ENCODE assay signal across 9 mouse cellular contexts in the genomic region with DNA sequence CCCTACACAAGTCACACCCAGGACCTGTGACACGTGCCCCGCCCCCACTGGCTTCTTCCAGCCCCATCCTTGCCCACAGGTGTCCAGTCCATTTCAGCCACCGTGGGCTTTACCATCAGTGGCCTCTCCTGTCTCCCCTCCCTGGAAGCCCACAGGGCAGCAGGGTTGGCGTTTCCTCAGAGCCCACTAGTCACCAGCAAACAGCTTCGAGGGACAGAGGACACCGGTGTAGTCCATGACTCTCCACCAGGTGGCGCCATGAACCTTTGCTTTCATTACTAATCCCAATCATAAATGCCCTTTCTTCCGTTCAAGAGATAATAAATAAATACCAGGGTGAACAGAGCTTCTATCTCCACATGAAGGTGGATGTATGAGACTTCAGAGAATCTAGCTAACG. TPM values are rescaled to one million over a fixed set of nuclear protein-coding genes. Genes with fewer than 3 reads are reported as not detected.
DNase-seq lines count a peak whose midpoint lies in the region; ATAC-seq lines count a peak whose summit lies in the region.
"Had no signal": no experiment of that assay in that cellular context is flagged by ENCODE, and none has a peak within 500 bp of the region (broad histone marks: within the 10 kb centered on the region; RNA-seq: fewer than 3 reads in every experiment).

No protein-coding gene starts in this region.

- DNase-seq in gastrocnemius, adult 18-20 months (ENCODE audit: low spot score) = peak; percentile 75
- no peak for DNase-seq in gastrocnemius, postnatal 25 days
- DNase-seq in adrenal gland, postnatal 14 days = peak; percentile 85
- peak; percentile 74 for DNase-seq in embryo, embryonic 11 days
- peak; percentile 84 for DNase-seq in heart, postnatal 4 days
- peak; percentile 63 to 75 for DNase-seq in layer of hippocampus, postnatal 36 days
- peak; percentile 41 to 82 for DNase-seq in spleen, postnatal 4 days (ENCODE audit: low spot score in 2 of 2)

- no peaks in the 10 kb centered on the region for H3K4me1 ChIP-seq in midbrain, embryonic 13.5 days (replicated peaks)

- no peak overlapping the region for H3K4me2 ChIP-seq in midbrain, embryonic 13.5 days (replicated peaks)

- H3K36me3 ChIP-seq in midbrain, embryonic 13.5 days = no peaks in the 10 kb centered on the region

- 0 out of 2 replicates have a peak, but pooled peaks have one; percentile 21 for ATAC-seq in midbrain, embryonic 13.5 days

- H3K9me3 ChIP-seq in midbrain, embryonic 13.5 days = no peaks in the 10 kb centered on the region

- H3K9ac ChIP-seq in midbrain, embryonic 13.5 days (replicated peaks) = no peak overlapping the region

- H3K27me3 ChIP-seq in midbrain, embryonic 13.5 days = peaks cover 26% of the 10 kb centered on the region
- H3K27me3 ChIP-seq: CH12.LX had no signal

- no peak overlapping the region for H3K27ac ChIP-seq in midbrain, embryonic 13.5 days

- 24% methylated on average over 9 of the region's 9 CpGs for WGBS in midbrain, embryonic 13.5 days

- no peak overlapping the region for H3K4me3 ChIP-seq in midbrain, embryonic 13.5 days (replicated peaks)

RNA-seq across cellular contexts. Expression of gene Myo18b, which starts 25.4 kb away (rescaled TPM):
- total RNA-seq in gastrocnemius, adult 18-20 months (2021) = 100 to 1,000 TPM; 309 to 349 TPM
- 100 to 1,000 TPM; 437 to 535 TPM for total RNA-seq in gastrocnemius, postnatal 25 days (2021)
- total RNA-seq in adrenal gland, postnatal 14 days (2021) = 0.07 and 0.23 TPM in 2 replicates
- total RNA-seq in heart, postnatal 4 days (2021) = 100 to 1,000 TPM; 194 to 208 TPM
- total RNA-seq in layer of hippocampus, postnatal 36 days (2021) = 1 to 10 TPM; 1.1 to 1.4 TPM
- polyA plus RNA-seq in midbrain, embryonic 13.5 days (2015; fragmentation: Nextera tagmentation; extraction: Ambion mirVana) = 2.1 and 2.3 TPM in 2 replicates
- total RNA-seq: CH12.LX had no signal

Comparison
In these comparisons a context has a peak if more than half of its experiments do, and no peak if none do; other contexts are left out.
1. RNA of gene Myo18b, which starts 25.4 kb away (total RNA-seq): 437 to 535 TPM in gastrocnemius, postnatal 25 days, 309 to 349 TPM in gastrocnemius, adult 18-20 months and 194 to 208 TPM in heart, postnatal 4 days; 1.1 to 1.4 TPM in layer of hippocampus, postnatal 36 days and 0.07 to 0.23 TPM in adrenal gland, postnatal 14 days; every median in the first group is over 10 times any median in the second.